Mouse (Mus musculus): ENCODE measurements around the gene Tmprss6. TPM values are rescaled to one million over a fixed set of nuclear protein-coding genes. Genes with fewer than 3 reads are reported as not detected.

Gene Tmprss6
- polyA plus RNA-seq, 1 experiment from 2014 or later = 1.8 TPM

DNA sequence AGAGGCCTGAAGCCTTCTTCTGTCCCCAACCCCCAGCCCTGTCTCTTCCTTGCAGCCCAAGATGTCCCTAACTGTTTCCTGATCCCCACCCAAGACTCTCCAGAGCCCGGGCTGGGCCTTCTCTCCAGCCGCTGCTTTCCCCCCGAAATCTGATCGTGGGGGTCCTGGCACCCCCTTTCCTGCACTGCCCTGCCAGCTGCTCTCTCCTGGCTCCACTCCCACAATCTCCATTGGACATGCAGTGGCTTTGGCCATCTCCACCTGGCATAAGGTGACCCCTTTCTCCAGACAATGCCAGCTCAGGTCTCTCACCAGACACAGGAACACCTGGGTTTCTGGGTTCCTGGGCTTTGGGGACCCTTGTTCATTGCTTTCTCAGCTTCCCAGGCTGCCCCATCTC lies 9.6 kb upstream of the Tmprss6 start:
- ATAC-seq (ENCODE audit: insufficient read depth, low FRiP score) = no peak
- no peaks in the 10 kb centered on the region for H3K27me3 ChIP-seq (ENCODE audit: control insufficient read depth, insufficient read depth, low read length)
- H3K4me2 ChIP-seq (ENCODE audit: low read depth, low read length) = no peak overlapping the region
- H3K9ac ChIP-seq (ENCODE audit: low read length) = no peak overlapping the region
- no peak overlapping the region for H3K27ac ChIP-seq (ENCODE audit: low read length)
- no peaks in the 10 kb centered on the region for H3K9me3 ChIP-seq (replicated peaks; ENCODE audit: control insufficient read depth, low read length)
- H3K4me3 ChIP-seq (replicated peaks; ENCODE audit: low read length) = no peak overlapping the region
- no peaks in the 10 kb centered on the region for H3K36me3 ChIP-seq (ENCODE audit: control insufficient read depth, insufficient read depth, low read length)
- WGBS = 91% methylated on average over 4 of the region's 4 CpGs
- H3K4me1 ChIP-seq (ENCODE audit: control insufficient read depth, insufficient read depth, low read length) = no peaks in the 10 kb centered on the region

DNA sequence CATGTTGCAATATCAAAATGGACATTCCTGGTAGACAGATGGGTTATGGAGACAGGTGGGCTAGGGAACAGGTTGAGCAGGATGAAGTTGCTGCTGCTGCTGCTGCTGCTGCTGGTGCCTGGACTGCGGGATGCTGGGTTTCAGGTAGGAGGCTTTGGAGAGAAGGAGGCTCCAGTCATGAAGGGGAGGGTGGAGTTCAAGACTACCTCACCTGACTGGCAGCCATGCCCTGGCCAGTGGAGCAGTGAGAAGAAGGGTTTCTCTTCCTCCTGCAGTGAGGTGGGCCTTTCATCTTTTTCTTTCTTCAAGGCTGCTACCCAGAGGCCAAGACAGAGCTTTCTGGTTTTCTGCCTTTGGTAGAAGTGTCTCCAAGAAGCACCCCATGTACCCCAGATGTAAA lies 8.4 kb upstream of the Tmprss6 start:
- Histone ChIP-seq H3K27ac (ENCODE audit: low read length) (no peak overlapping the region), H3K27me3 (ENCODE audit: control insufficient read depth, insufficient read depth, low read length) (no peaks in the 10 kb centered on the region), H3K4me1 (ENCODE audit: control insufficient read depth, insufficient read depth, low read length) (0 out of 2 replicates have a peak, but pooled peaks cover 1% of the 10 kb centered on the region), H3K4me3 (replicated peaks; ENCODE audit: low read length) (no peak overlapping the region), H3K9me3 (replicated peaks; ENCODE audit: control insufficient read depth, low read length) (no peaks in the 10 kb centered on the region), H3K4me2 (ENCODE audit: low read depth, low read length) (no peak overlapping the region), H3K36me3 (ENCODE audit: control insufficient read depth, insufficient read depth, low read length) (no peaks in the 10 kb centered on the region), H3K9ac (ENCODE audit: low read length) (no peak overlapping the region)
- WGBS = 65% methylated on average over 1 of the region's 1 CpGs
- no peak for ATAC-seq (ENCODE audit: insufficient read depth, low FRiP score)

DNA sequence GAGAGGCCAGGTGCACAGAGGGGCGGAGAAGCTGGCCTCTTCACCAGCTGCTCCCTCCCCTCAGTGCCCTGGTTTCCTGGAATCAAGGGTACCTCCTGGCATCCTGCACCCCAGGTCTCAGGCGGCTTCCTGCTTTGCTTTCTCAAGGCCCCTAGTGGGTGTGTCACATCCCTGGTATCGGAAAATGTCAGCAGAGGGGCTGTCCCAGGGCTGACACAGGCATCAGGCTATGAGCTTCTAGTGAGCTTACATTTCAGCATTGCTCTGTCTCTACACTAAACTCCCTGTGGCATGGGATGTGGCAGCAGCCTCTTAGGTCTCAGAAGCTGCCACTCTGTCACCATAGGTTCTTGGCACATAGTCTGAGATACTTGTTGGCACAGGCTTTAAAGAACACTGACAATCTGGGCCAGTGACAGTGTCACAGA lies 7.2 kb upstream of the Tmprss6 start:
- H3K4me2 ChIP-seq (ENCODE audit: low read depth, low read length) = no peak overlapping the region
- 50% methylated on average over 3 of the region's 3 CpGs for WGBS
- no peak overlapping the region for H3K9ac ChIP-seq (ENCODE audit: low read length)
- ATAC-seq (ENCODE audit: insufficient read depth, low FRiP score) = no peak
- H3K27me3 ChIP-seq (ENCODE audit: control insufficient read depth, insufficient read depth, low read length) = no peaks in the 10 kb centered on the region
- no peaks in the 10 kb centered on the region for H3K36me3 ChIP-seq (ENCODE audit: control insufficient read depth, insufficient read depth, low read length)
- H3K9me3 ChIP-seq (replicated peaks; ENCODE audit: control insufficient read depth, low read length) = no peaks in the 10 kb centered on the region
- H3K4me3 ChIP-seq (replicated peaks; ENCODE audit: low read length) = no peak overlapping the region
- H3K4me1 ChIP-seq (ENCODE audit: control insufficient read depth, insufficient read depth, low read length) = 0 out of 2 replicates have a peak, but pooled peaks cover 3% of the 10 kb centered on the region
- H3K27ac ChIP-seq (ENCODE audit: low read length) = no peak overlapping the region

DNA sequence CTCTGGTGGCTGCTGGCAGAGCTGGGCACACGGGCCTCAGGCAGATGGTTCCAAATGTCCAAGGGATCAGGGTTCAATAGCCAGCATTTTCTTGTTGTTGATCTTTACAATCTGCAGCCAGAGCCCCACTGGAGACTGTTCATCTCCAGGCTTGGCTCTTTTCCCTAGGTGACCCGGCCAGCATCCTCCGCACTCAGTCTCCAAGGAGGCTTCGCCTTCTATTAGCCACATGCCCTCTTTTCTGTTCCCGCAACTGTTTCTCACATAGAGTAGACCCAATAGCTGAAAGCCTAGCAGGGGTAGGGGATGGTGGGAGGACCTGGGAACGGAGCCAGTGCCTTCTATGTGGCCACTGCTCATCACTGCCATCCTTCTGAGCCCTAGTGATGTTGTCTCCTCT lies 5.0 kb upstream of the Tmprss6 start:
- H3K9ac ChIP-seq (ENCODE audit: low read length) = no peak overlapping the region
- 0 out of 2 replicates have a peak, but pooled peaks cover 3% of the 10 kb centered on the region for H3K4me1 ChIP-seq (ENCODE audit: control insufficient read depth, insufficient read depth, low read length)
- H3K36me3 ChIP-seq (ENCODE audit: control insufficient read depth, insufficient read depth, low read length) = no peaks in the 10 kb centered on the region
- no peak overlapping the region for H3K4me3 ChIP-seq (replicated peaks; ENCODE audit: low read length)
- WGBS = 77% methylated on average over 6 of the region's 6 CpGs
- H3K9me3 ChIP-seq (replicated peaks; ENCODE audit: control insufficient read depth, low read length) = no peaks in the 10 kb centered on the region
- no peaks in the 10 kb centered on the region for H3K27me3 ChIP-seq (ENCODE audit: control insufficient read depth, insufficient read depth, low read length)
- H3K27ac ChIP-seq (ENCODE audit: low read length) = no peak overlapping the region
- ATAC-seq (ENCODE audit: insufficient read depth, low FRiP score) = no peak
- H3K4me2 ChIP-seq (ENCODE audit: low read depth, low read length) = no peak overlapping the region

DNA sequence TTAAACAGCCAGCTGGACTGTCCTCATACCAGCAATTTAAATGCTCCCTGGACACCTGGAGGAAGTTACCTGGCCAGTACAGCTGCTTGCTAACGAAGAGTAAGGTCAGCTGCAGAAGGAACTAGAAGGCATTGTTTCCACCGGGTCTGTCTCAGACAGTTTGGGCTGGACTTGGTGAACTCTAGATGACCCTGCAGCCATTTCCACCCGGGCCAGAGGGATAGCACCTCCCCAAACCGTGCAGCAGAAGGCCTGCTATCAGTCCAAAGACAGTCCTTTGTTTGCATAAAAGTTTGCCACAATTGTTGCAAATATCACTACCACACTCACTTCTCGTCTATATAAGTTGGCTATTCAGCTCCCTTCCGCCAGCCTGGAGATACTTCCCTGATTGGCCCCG lies 3.5 kb upstream of the Tmprss6 start:
- Histone ChIP-seq H3K4me3 (replicated peaks; ENCODE audit: low read length) (no peak overlapping the region), H3K27me3 (ENCODE audit: control insufficient read depth, insufficient read depth, low read length) (no peaks in the 10 kb centered on the region), H3K4me2 (ENCODE audit: low read depth, low read length) (no peak overlapping the region), H3K4me1 (ENCODE audit: control insufficient read depth, insufficient read depth, low read length) (0 out of 2 replicates have a peak, but pooled peaks cover 3% of the 10 kb centered on the region), H3K9ac (ENCODE audit: low read length) (no peak overlapping the region), H3K27ac (ENCODE audit: low read length) (no peak overlapping the region), H3K36me3 (ENCODE audit: control insufficient read depth, insufficient read depth, low read length) (no peaks in the 10 kb centered on the region), H3K9me3 (replicated peaks; ENCODE audit: control insufficient read depth, low read length) (no peaks in the 10 kb centered on the region)
- WGBS = 32% methylated on average over 7 of the region's 7 CpGs
- no peak for ATAC-seq (ENCODE audit: insufficient read depth, low FRiP score)

DNA sequence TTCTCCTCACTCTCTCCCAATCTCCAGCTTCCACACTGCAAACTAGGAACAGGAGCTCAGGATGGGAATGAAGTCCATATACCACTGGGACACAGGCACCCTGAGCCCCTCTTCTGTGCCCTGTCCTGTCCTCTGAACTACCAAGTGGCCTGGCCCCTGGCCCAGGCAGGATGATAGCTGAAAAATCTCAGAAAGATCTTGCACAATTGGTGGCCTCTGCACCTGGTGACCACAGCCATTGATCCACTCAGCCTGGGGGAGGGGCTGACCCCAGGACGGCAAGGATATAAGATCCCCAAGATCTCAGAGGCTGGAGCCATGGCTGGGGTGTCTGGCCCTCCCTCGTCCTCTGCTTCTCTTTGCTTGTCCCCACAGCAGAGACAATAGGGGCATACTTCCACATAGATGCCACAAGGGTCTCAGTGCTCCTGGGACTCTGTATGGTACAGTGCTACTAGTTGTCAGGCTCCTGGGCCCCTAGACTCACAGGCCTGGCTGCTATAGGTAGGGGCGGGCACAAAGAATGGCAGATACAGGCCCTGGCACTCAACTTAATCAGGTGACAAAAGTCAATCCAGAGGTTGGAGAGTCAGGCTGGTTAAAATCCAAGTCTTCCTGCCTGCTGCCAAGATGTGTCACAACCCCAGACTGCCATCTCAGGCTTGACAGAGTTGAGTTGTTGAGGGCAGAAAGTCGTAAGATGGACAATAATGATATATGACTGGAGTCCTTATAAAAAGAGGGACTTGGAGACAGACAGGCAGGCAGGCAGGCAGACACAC lies 2.3 kb upstream of the Tmprss6 start:
- H3K4me2 ChIP-seq (ENCODE audit: low read depth, low read length) = no peak overlapping the region
- H3K27ac ChIP-seq (ENCODE audit: low read length) = no peak overlapping the region
- H3K4me1 ChIP-seq (ENCODE audit: control insufficient read depth, insufficient read depth, low read length) = 0 out of 2 replicates have a peak, but pooled peaks cover 3% of the 10 kb centered on the region
- no peak overlapping the region for H3K4me3 ChIP-seq (replicated peaks; ENCODE audit: low read length)
- no peaks in the 10 kb centered on the region for H3K27me3 ChIP-seq (ENCODE audit: control insufficient read depth, insufficient read depth, low read length)
- no peak for ATAC-seq (ENCODE audit: insufficient read depth, low FRiP score)
- H3K36me3 ChIP-seq (ENCODE audit: control insufficient read depth, insufficient read depth, low read length) = no peaks in the 10 kb centered on the region
- no peaks in the 10 kb centered on the region for H3K9me3 ChIP-seq (replicated peaks; ENCODE audit: control insufficient read depth, low read length)
- 61% methylated on average over 4 of the region's 4 CpGs for WGBS
- no peak overlapping the region for H3K9ac ChIP-seq (ENCODE audit: low read length)

DNA sequence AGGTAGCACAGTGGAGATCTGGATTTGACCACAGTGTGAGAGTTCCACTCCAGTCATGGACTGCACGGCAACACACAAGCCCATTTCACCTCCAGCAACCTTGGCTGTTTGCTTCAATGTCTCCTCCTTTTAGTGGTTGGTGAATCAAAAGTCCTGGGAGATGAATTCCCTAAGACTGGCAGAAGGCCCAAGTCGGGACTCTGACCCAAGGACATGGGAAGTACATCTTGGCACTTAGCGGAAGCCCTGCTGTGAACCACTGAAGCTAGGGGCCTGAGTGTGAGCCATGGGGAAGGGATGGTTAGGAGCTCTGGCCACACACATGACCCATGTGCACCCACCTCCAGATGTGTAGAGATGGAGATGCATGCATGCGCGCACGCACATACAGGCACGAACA lies 864 bp downstream of the Tmprss6 start:
- WGBS = 94% methylated on average over 7 of the region's 7 CpGs
- Histone ChIP-seq H3K4me2 (ENCODE audit: low read depth, low read length) (no peak overlapping the region), H3K4me3 (replicated peaks; ENCODE audit: low read length) (no peak overlapping the region), H3K4me1 (ENCODE audit: control insufficient read depth, insufficient read depth, low read length) (0 out of 2 replicates have a peak, but pooled peaks cover 3% of the 10 kb centered on the region), H3K9me3 (replicated peaks; ENCODE audit: control insufficient read depth, low read length) (no peaks in the 10 kb centered on the region), H3K9ac (ENCODE audit: low read length) (no peak overlapping the region), H3K27ac (ENCODE audit: low read length) (no peak overlapping the region), H3K36me3 (ENCODE audit: control insufficient read depth, insufficient read depth, low read length) (no peaks in the 10 kb centered on the region), H3K27me3 (ENCODE audit: control insufficient read depth, insufficient read depth, low read length) (no peaks in the 10 kb centered on the region)
- ATAC-seq (ENCODE audit: insufficient read depth, low FRiP score) = no peak

DNA sequence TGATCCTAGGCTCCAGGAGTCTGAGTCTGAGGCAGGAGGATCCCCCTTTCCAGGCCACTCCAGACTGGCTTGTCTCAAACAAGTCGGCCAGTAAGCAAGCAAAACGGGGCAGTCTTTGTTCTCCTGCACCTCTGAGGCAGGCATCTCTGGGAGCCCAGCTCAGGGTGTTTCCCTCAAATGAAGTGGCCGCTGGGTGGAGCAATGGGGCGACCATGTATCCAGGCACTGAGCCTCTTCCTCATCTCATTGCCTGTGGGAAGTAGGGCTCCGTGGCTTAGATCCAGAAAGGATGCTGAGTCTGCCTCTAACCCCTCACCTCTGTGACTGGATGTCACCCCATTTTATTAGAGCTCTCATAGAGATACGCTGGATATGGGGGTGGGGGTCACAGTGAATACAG lies 1.6 kb downstream of the Tmprss6 start:
- H3K36me3 ChIP-seq (ENCODE audit: control insufficient read depth, insufficient read depth, low read length) = no peaks in the 10 kb centered on the region

DNA sequence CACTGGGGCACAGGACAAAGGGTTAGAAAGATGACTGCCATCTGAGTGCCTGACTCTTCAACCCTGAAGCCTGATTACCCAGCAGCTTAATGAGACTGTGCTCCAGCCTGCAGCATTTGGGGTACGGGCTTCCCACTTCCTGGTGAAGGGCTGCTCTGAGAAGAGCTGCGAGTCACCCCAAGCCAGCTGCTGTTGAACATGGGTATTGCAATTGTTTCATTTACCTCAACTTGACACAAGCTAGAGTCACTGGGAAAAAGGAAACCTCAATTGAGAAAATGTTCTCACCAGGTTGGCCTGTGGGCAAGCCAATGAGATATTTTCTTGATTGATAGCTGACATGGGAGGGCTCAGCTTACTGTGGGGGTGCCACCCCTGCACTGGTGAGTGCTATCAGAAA lies 5.5 kb downstream of the Tmprss6 start:
- Histone ChIP-seq H3K4me1 (ENCODE audit: control insufficient read depth, insufficient read depth, low read length) (no peaks in the 10 kb centered on the region), H3K27me3 (ENCODE audit: control insufficient read depth, insufficient read depth, low read length) (no peaks in the 10 kb centered on the region), H3K27ac (ENCODE audit: low read length) (no peak overlapping the region), H3K4me2 (ENCODE audit: low read depth, low read length) (no peak overlapping the region), H3K4me3 (replicated peaks; ENCODE audit: low read length) (no peak overlapping the region), H3K9ac (ENCODE audit: low read length) (no peak overlapping the region), H3K36me3 (ENCODE audit: control insufficient read depth, insufficient read depth, low read length) (no peaks in the 10 kb centered on the region), H3K9me3 (replicated peaks; ENCODE audit: control insufficient read depth, low read length) (no peaks in the 10 kb centered on the region)
- ATAC-seq (ENCODE audit: insufficient read depth, low FRiP score) = no peak
- WGBS = 34% methylated on average over 2 of the region's 2 CpGs

More for the DNA sequence above, 1.6 kb downstream of the Tmprss6 start:
- no peaks in the 10 kb centered on the region for H3K9me3 ChIP-seq (replicated peaks; ENCODE audit: control insufficient read depth, low read length)
- no peaks in the 10 kb centered on the region for H3K27me3 ChIP-seq (ENCODE audit: control insufficient read depth, insufficient read depth, low read length)
- H3K9ac ChIP-seq (ENCODE audit: low read length) = no peak overlapping the region
- no peak for ATAC-seq (ENCODE audit: insufficient read depth, low FRiP score)
- no peak overlapping the region for H3K27ac ChIP-seq (ENCODE audit: low read length)
- H3K4me3 ChIP-seq (replicated peaks; ENCODE audit: low read length) = no peak overlapping the region
- H3K4me2 ChIP-seq (ENCODE audit: low read depth, low read length) = no peak overlapping the region
- WGBS = 30% methylated on average over 6 of the region's 6 CpGs
- 0 out of 2 replicates have a peak, but pooled peaks cover 1% of the 10 kb centered on the region for H3K4me1 ChIP-seq (ENCODE audit: control insufficient read depth, insufficient read depth, low read length)
